ENCODE assay signal across 29 mouse cellular contexts in genomic region chr11:94338347-94338746, GRCm38 (mm10). TPM values are rescaled to one million over a fixed set of nuclear protein-coding genes. Genes with fewer than 3 reads are reported as not detected.
"Had no signal": no experiment of that assay in that cellular context is flagged by ENCODE, and none has a peak within 500 bp of the region (broad histone marks: within the 10 kb centered on the region; RNA-seq: fewer than 3 reads in every experiment).

No protein-coding gene starts in this region.

- ATAC-seq: intestine, embryonic 15.5 days; midbrain, embryonic 13.5 days; midbrain, embryonic 16.5 days had no signal

- H3K9ac ChIP-seq: intestine, embryonic 15.5 days; kidney, embryonic 15.5 days; liver, embryonic 14.5 days; lung, embryonic 14.5 days; midbrain, embryonic 13.5 days; neural tube, embryonic 13.5 days; stomach, embryonic 15.5 days had no signal

- H3K27ac ChIP-seq: intestine, embryonic 15.5 days; kidney, embryonic 15.5 days; left cerebral cortex, adult 2 months; liver, embryonic 14.5 days; midbrain, embryonic 10.5 days; midbrain, embryonic 13.5 days; neural tube, embryonic 13.5 days; stomach, embryonic 15.5 days had no signal

- H3K4me3 ChIP-seq: intestine, embryonic 15.5 days; kidney, embryonic 15.5 days; left cerebral cortex, adult 2 months; megakaryocyte, embryonic 14.5 days; midbrain, embryonic 10.5 days; midbrain, embryonic 13.5 days; myocyte; neural tube, embryonic 13.5 days; stomach, embryonic 15.5 days had no signal

- H3K9me3 ChIP-seq: intestine, embryonic 15.5 days; kidney, embryonic 15.5 days; megakaryocyte, embryonic 14.5 days; midbrain, embryonic 10.5 days; midbrain, embryonic 13.5 days; neural tube, embryonic 13.5 days; stomach, embryonic 15.5 days had no signal

- H3K4me2 ChIP-seq: intestine, embryonic 15.5 days; kidney, embryonic 15.5 days; lung, embryonic 14.5 days; midbrain, embryonic 13.5 days; neural tube, embryonic 13.5 days; stomach, embryonic 15.5 days had no signal

- DNase-seq: kidney, adult 11 months; kidney, adult 8-10 months; kidney, postnatal 10 days; kidney, postnatal 36 days; layer of hippocampus, postnatal 36 days; lung, embryonic 14.5 days; retina, postnatal 1 day; right cerebral cortex, postnatal 25 days; spleen, adult 18-20 months; thymus, adult 18-20 months; thymus, postnatal 36 days had no signal

- H3K27me3 ChIP-seq: intestine, embryonic 15.5 days; kidney, embryonic 15.5 days; midbrain, embryonic 13.5 days; neural tube, embryonic 13.5 days; stomach, embryonic 15.5 days had no signal

RNA-seq across cellular contexts. Expression of gene Abcc3, which starts 54.5 kb away (rescaled TPM):
- polyA plus RNA-seq: myocyte had no signal

RNA-seq across cellular contexts. Expression of gene Gm21885, which starts 56.7 kb away (rescaled TPM):
- total RNA-seq: layer of hippocampus, adult 8-10 months; layer of hippocampus, postnatal 10 days; layer of hippocampus, postnatal 36 days; left cerebral cortex, adult 2 months; left cerebral cortex, postnatal 10 days; left cerebral cortex, postnatal 36 days; monocyte, adult 5-6 weeks had no signal
- polyA plus RNA-seq: kidney, embryonic 15.5 days; liver, embryonic 14.5 days; midbrain, embryonic 10.5 days; midbrain, embryonic 13.5 days; myocyte; testis, adult 2 months; urinary bladder, adult 2 months had no signal
